Mouse (Mus musculus) skeletal muscle tissue, adult 2 months (tissue): Measurements from ENCODE around the gene Gper1.
"Not testable (repeated sequence)": the region's sequence is repeated elsewhere in the genome, so short reads cannot be mapped to it uniquely, and the experiment has no call there.

ENCODE experiments used
- DNase-seq: peaks from one replicate; pipeline ENCODE4 v3.0.0-alpha.2; 2012; ENCODE audit warnings: low read depth, low spot score

Gper1 gene

GRCm38 (mm10) chr5:139390324-139391119, 32.4 kb upstream of the Gper1 start:
- DNase-seq: not testable (repeated sequence)

DNA sequence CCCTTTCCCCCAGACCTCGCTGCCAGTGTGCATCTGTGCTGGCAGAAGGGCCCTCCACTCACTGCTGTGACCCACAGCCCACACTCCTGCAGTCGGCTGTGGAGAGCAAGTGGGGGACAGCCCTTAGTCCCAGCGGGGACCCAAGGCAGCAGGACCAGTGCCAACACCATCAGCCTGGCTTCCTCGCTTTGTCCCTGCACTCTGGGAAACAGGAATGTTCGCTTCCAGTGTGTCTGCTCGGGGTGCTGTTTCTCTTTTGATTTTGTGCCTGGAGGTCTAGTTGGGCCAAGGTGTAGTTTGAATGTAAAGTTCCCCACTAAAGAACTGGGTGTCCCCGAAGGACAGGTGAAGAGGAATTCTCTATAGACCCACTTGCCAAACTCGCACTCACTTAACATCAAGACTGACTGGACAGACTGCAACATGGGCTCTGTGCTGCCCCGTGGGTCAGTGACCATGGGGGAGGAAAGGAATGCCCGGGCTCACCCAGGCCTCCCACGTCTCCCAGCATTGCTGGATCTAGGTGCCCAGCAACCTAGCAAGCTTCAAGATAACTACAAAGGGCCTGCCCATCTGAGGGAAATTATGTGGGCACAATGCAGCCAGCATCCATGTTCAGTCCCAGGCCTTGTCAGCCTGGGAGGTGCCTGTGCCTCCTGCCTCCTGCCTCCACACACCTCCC, 31.5 kb upstream of the Gper1 start:
- no peak for DNase-seq

DNA sequence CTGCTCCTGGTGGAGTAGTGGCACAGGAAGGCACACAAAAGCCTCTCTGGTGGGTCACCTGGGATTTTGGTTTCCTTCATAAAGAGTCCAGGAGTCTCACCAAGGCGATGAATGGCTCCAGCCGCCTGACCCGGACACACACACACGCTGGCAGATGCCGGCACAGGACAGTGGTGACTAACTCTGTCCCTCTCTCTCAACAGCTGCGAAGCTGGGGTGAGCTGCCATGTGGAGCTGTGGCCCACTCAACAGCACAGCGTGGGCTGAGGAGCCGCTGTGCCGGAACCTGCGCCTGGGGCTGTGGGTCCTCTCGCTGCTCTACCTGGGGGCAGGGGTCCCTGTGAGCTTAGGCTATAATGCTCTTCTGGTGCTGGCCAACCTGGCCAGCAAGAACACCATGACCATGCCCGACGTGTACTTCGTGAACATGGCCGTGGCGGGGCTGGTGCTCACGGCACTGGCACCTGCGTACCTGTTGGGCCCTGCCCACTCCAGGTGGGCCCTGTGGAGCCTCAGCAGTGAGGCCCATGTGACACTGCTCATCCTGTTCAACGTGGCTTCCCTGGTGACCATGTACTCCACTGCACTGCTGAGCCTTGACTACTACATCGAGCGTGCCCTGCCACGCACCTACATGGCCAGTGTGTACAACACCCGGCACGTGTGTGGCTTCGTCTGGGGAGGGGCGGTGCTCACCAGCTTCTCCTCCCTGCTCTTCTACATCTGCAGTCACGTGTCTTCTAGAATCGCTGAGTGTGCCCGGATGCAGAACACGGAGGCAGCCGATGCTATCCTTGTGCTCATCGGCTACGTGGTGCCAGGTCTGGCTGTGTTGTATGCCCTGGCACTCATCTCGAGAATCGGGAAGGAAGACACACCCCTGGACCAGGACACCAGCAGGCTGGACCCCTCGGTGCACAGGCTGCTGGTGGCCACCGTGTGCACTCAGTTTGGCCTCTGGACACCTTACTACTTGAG, 30.4 kb upstream of the Gper1 start:
- no peak for DNase-seq

DNA sequence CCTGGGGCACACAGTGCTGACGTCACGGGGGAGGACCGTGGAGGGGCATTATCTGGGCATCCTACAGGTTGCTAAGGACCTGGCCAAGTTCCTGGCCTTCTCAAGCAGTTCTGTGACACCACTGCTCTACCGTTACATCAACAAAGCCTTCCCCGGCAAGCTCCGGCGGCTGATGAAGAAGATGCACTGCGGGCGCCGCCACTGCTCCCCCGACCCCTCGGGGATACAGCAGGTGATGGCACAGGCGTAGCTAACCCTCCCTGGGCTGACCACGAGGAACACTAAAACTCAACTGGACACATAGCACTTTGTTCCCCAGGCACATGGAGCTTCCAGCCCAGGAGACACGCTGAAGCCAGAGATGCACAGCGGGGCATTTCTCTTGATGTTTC, 29.8 kb upstream of the Gper1 start:
- DNase-seq: no peak

DNA sequence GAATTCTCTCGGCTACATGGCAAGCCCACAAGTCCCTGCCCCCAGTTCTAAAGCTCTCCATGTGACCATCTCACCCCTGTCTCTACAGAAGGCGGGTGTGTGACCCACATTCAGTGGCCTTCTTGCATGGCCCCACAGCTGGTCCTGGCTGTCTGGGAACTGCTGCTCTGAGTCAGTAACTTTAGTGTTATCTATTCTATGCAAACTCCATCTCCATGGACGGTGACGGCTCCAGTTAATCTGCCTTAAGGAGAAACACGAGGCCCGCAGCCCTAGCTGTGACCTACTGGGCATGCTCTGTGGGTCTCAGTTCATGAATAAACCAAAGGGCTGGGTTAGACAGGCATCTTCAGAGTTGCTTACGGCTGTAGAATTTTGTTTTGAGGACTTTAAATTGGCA, 28.6 kb upstream of the Gper1 start:
- no peak for DNase-seq

DNA sequence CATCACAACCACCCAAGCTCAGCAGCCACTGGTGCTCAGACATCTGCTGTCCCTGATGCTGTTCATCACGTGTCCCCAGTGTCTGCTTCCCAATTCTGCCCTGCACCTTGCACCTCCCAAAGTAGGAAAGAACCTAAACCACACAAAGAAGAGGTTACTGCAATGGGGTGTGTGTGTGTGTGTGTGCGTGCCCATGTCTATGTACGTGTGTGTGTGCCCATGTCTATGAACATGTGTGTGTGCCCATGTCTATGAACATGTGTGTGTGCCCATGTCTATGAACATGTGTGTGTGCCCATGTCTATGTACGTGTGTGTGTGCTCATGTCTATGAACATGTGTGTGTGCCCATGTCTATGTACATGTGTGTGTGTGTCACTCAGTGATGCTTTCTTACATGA, 27.4 kb upstream of the Gper1 start:
- DNase-seq: no peak

GRCm38 (mm10) chr5:139397359-139397916, 25.5 kb upstream of the Gper1 start:
- DNase-seq: no peak

DNA sequence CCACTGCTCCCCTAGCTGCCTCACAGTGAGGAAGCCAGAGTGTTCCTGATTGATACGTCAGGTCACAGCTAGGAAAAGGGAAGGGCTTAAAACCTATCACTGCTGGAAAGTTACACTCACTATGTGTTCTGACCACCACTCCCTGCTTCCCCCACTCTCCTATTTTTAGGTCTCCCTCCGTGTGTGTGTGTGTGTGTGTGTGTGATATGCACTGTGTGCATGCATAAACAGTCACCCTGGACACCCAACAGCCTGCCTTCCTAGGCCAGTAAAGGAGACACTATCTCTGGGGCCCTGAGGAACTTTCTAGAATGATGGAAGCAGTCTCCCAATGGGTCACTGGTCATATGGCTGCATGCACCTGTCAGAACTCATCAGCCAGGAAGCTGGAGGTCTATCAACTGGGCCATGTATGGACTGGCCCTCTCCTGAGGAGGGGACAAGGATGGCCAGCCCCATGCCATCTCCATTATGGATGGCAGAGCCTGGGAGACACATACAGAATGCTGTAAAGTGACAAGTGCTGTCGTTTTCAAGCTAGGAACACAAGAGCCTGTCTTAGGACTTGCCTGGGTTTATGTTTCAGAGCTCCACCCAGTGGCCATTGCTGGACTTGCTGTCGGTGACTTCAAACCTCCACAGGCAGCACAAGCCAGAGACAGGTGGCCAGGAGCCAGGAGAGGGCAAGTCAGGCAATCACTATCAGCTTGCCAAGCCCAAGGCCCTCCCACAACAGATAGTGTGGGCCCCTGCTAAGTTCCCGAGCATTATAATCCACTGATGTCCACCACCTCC, 24.8 kb upstream of the Gper1 start:
- DNase-seq: peak; percentile 98

GRCm38 (mm10) chr5:139398786-139399185, 24.2 kb upstream of the Gper1 start:
- no peak for DNase-seq

DNA sequence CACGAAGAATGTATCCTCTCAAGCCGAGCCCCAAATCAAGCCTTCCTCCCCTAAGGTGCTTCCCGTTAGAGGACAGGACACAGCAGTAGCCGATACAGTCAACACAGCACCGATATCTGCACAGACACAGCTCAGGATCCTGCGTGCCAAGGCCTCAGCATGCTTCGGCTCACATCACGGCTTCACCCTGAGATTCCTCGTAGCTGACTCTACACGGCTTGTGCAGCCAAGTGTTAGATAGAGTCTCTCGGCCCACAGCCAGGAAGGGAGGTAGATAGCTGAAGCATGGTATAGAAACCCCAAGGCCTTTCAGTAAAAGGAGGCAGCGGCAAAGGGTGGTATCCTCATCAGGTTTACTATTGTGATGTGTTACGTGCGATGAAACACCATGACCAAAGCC, 23.0 kb upstream of the Gper1 start:
- no peak for DNase-seq

DNA sequence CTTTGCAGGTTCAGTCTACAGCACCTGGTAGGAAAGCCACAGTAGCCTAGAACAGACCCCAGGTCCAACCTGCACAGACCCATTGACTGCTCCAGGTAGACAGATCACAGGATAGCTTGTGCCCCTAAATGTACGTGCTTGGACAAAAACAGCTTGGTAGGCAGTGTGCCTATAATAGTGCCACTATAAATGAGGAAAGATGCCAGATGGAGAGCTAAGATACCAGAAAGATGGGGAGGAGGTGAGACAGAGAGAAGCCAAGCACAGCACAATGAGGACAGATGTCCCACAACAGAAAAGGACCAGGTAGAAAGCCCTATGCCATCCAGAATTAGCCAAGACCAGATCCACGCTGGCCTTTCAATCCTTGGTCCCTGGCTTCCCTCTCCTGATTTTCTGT, 20.8 kb upstream of the Gper1 start:
- DNase-seq: no peak

GRCm38 (mm10) chr5:139403692-139404260, 19.2 kb upstream of the Gper1 start:
- no peak for DNase-seq

GRCm38 (mm10) chr5:139404801-139405401, 18.1 kb upstream of the Gper1 start, which contains the start of gene C130050O18Rik:
C130050O18Rik (plus strand) TSS chr5:139405280.
- no peak for DNase-seq

GRCm38 (mm10) chr5:139405478-139405877, 17.5 kb upstream of the Gper1 start:
- DNase-seq: no peak

DNA sequence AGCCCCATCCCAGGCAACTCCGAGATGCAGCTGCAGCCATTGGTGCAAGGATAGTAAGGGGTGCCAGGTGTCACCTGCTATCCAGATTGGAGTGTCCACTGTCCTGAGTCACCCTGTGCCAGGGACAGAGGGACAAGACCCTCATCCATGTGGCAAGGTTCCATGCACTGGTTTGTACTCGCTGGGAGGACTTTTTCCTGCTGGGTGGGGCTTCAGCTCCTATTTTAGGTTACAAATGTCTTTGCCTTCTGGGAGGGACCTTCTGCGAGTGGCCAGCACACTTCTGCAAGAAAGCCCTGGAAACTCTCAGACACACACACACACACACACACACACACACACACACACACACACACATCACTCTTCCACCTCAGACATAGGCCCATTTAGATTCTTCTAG, 17.0 kb upstream of the Gper1 start:
- DNase-seq: no peak

DNA sequence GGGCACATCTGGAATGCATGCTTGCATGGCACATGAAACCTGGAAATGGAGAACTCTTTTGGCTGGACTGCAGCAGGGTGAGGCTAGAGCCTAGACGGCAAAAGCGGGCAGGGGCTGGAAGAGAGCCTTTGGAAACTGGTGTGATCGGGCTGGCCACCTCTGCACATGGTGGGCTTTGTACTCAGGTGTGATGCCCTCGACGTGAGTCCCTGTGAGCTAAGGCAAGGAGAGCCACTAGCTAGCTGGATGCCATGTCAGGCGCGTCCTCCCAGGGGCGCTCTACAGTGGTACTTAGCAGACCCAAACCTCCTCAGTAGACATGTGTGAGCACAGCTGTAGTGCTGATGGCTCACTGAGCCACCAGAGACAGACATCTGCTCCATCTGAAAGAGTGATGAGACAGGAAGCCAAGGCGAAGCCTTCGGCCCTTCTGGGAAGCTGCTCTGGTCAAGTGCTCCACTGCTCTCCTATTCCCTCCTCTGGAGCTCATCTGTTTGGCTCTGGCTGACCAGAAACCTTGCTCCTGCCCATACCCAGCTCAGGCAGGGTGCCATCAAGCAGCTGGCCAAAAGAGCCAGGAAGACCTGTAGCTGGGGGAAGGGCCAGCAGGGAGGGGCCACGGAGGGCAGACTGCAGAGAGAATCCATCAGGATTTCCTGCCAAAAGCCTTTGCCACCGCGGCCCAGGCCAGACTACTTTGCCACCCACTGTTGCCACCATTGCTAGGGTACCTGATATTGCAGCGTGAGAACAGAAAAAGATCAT, 15.6 kb upstream of the Gper1 start:
- no peak for DNase-seq

DNA sequence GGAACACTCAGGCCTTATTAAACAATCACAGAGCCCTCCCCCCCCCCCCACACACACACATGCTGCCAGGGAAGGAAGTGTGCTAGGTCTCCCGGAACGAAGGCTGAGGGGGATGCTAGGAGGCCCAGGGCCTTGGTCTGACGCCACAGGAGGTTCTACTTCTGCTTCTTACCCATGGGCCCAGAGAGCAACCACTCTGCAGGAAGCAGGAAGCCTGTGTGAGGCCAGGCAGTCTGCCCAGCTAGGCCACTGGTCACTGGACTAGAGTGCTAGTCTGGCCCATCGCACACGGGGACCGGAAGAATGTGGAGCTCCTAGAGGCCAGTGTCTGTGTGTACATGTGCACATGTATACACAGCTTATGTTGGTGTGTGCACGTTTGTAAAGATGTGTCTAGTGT, 14.4 kb upstream of the Gper1 start:
- peak; percentile 68 for DNase-seq

- peak; percentile 88 for DNase-seq
These were observed 13.5 kb upstream of the Gper1 start for GRCm38 (mm10) chr5:139409412-139409811.

- no peak for DNase-seq
These were observed 12.9 kb upstream of the Gper1 start for GRCm38 (mm10) chr5:139410056-139410455.
